Mouse (Mus musculus) midbrain, embryonic 14.5 days (tissue): ENCODE results near the gene Syncrip. TPM values are rescaled to one million over a fixed set of nuclear protein-coding genes. Genes with fewer than 3 reads are reported as not detected.

ENCODE experiments used
- ATAC-seq: fragments of 200-750 bp; cut with Nextera tagmentation; 2 replicates; pipeline ENCODE4 v1.8.0; 2017; ENCODE audit warnings: moderate number of reproducible peaks, moderate library complexity; ENCODE audit not compliant: low FRiP score, low TSS enrichment
- DNase-seq: peaks from one replicate; pipeline ENCODE4 v3.0.0-alpha.2; 2015
- H3K27ac ChIP-seq: fragments of 300-500 bp; sonication (generic); replicated peaks from 2 replicates; pipeline ENCODE4 v1.5.1; 2014; ENCODE audit warnings: mild to moderate bottlenecking, low read depth, low read length, moderate library complexity
- H3K27me3 ChIP-seq: fragments of 300-500 bp; sonication (generic); 2 replicates; pipeline ENCODE4 v1.6.1; 2014; ENCODE audit warnings: low read length, control low read depth, mixed read lengths; ENCODE audit not compliant: control insufficient read depth, insufficient read depth
- H3K36me3 ChIP-seq: fragments of 300-500 bp; sonication (generic); 2 replicates; pipeline ENCODE4 v1.6.1; 2014; ENCODE audit warnings: low read length, control low read depth; ENCODE audit not compliant: control insufficient read depth, insufficient read depth
- H3K4me1 ChIP-seq: fragments of 300-500 bp; sonication (generic); 2 replicates; pipeline ENCODE4 v1.6.1; 2014; ENCODE audit warnings: mild to moderate bottlenecking, antibody characterized with exemption, low read length, control low read depth; ENCODE audit not compliant: control insufficient read depth, insufficient read depth
- H3K4me2 ChIP-seq: fragments of 300-500 bp; sonication (generic); 2 replicates; pipeline ENCODE4 v1.6.1; 2014; ENCODE audit warnings: mild to moderate bottlenecking, low read length, moderate library complexity
- H3K4me3 ChIP-seq: fragments of 300-500 bp; sonication (generic); replicated peaks from 2 replicates; pipeline ENCODE4 v1.5.1; 2014; ENCODE audit warnings: low read depth, low read length
- H3K9ac ChIP-seq: fragments of 300-500 bp; sonication (generic); replicated peaks from 2 replicates; pipeline ENCODE4 v1.6.1; 2014; ENCODE audit warnings: mild to moderate bottlenecking, low read length, moderate library complexity
- H3K9me3 ChIP-seq: fragments of 300-500 bp; sonication (generic); 2 replicates; pipeline ENCODE4 v1.6.1; 2016; ENCODE audit warnings: low read length, control low read depth, mixed read lengths; ENCODE audit not compliant: control insufficient read depth
- WGBS: fragments of 180-500 bp; shearing (Covaris S2); extraction: QIAGEN DNeasy Blood & Tissue Kit; methylation state at CpG from one replicate; pipeline ENCODE4 v1.1.7; 2014; 5-methylcytosine and 5-hydroxymethylcytosine counted together
- polyA plus RNA-seq: library from polyadenylated mRNA; unstranded; fragments of >200 nt; fragmentation: Nextera tagmentation; extraction: Ambion mirVana; gene quantifications from 2 replicates; pipeline ENCODE4 v1.2.1, GENCODE M21; 2014

Gene Syncrip
- polyA plus RNA-seq, 1 experiment from 2014 or later, result 117 TPM

DNA sequence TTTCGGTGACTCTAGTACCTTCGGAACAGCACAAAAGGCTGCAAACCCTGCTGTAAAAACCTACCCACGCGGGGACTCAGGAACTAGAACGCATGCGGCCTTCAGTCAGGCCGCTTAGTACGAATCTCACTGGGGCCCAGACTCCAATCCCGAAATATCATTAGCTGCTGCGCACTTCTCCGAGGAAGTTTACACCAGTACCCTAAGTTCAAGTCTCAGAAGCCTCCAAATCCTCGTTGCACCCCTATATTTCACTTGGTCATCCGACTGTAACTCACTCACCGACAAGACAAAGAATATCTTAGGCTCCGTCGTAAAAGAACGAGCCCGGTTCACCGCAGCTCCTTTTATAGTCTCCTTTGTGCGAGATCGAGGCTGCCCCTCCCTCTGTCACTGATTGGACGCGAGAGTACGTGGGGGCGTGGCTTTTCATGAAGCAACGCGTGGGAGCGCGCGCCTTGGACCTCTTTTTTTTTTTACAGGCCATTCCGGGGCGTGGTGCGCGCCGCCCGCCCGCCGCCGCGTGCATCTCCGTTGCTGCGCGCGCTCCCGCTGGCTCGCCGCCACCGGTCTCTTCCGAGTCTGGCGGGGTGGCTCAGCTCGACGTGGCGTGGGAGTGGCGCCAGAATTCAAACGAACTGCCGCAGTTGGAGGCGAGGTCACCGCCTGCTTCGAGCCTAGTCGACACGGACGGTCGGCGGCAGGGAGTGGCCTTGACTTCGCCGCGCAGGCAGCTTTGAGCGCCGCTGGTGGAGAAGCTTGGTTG is 40.4 kb upstream of the Syncrip start:
- WGBS, result under 1% methylated on average over 69 of the region's 69 CpGs
- Histone ChIP-seq H3K9ac (peak overlapping the region; percentile 83), H3K4me3 (peak overlapping the region; percentile 58), H3K36me3 (peaks cover 14% of the 10 kb centered on the region), H3K9me3 (no peaks in the 10 kb centered on the region), H3K27ac (peak overlapping the region; percentile 89), H3K4me1 (peaks cover 23% of the 10 kb centered on the region), H3K27me3 (no peaks in the 10 kb centered on the region), H3K4me2 (peak overlapping the region; percentile 87)
- ATAC-seq (peak; percentile 93), DNase-seq (peak; percentile 100)

DNA sequence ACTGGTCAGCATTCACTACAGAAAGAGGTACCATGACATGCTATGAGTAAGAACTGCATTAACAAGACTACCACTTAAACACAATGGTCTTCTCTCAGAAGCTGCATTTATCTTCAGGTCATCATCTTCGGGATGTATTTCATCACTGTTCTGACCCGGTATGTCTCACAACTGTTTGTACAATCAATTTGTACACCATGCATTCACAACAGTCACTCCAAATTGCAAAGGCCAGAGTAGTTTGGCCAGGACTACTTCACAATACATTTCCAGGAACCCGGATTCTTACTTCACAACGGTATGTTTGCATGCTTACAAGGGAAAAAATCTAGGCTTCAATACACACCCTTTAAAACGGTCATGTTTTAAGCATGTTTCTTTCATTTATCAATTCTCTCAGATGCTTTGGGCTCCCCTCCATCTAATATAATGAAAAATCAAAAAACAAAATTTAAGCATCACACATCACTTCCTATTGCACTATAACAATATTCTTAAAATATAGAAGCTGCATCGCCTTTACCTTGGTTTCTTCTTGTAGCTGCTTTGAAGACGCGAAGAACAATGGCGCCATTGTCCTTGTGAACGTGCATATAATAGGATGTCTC is 39.7 kb upstream of the Syncrip start:
- Histone ChIP-seq H3K9ac (peak overlapping the region; percentile 83), H3K27ac (peak overlapping the region; percentile 89), H3K4me3 (peak overlapping the region; percentile 58), H3K36me3 (peaks cover 14% of the 10 kb centered on the region), H3K27me3 (no peaks in the 10 kb centered on the region), H3K4me2 (peak overlapping the region; percentile 87), H3K4me1 (peaks cover 23% of the 10 kb centered on the region), H3K9me3 (no peaks in the 10 kb centered on the region)
- ATAC-seq, result no peak
- 0% methylated on average over 10 of the region's 10 CpGs for WGBS
- DNase-seq, result peak; percentile 47

DNA sequence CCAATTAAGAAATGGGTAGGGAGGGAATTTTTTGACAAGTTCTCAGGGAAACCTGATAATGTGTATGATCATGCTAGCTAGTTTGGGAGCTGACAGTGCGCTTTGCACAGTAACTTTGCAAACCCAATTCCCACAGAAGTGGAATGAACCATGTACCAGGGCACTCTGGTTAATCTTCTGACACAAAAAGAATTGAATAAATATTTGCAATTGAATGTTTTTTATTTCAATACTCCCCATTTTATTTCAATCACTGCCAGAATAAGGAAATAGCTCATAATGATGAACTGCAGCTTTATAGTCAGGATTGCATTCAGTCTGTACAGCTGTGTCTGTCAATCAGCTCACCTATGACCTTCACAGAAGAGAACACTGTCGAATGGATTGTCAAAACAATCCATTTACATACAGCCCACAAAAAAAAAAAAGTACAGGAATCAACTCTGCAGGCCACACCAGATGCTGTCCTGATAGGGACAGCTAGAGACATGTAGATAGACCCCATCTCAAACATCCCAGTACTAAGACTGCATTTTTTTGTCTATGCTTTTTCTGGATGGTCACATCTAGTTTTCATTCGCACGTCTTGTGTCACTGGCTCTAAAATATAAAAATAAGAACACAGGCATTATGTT is 38.6 kb upstream of the Syncrip start:
- Histone ChIP-seq H3K4me1 (peaks cover 23% of the 10 kb centered on the region), H3K36me3 (peaks cover 14% of the 10 kb centered on the region), H3K4me2 (peak overlapping the region; percentile 87), H3K27me3 (no peaks in the 10 kb centered on the region), H3K9me3 (no peaks in the 10 kb centered on the region), H3K4me3 (peak overlapping the region; percentile 58), H3K27ac (no peak overlapping the region), H3K9ac (peak overlapping the region; percentile 83)
- ATAC-seq (no peak), DNase-seq (peak; percentile 2)
- 22% methylated on average over 4 of the region's 4 CpGs for WGBS

DNA sequence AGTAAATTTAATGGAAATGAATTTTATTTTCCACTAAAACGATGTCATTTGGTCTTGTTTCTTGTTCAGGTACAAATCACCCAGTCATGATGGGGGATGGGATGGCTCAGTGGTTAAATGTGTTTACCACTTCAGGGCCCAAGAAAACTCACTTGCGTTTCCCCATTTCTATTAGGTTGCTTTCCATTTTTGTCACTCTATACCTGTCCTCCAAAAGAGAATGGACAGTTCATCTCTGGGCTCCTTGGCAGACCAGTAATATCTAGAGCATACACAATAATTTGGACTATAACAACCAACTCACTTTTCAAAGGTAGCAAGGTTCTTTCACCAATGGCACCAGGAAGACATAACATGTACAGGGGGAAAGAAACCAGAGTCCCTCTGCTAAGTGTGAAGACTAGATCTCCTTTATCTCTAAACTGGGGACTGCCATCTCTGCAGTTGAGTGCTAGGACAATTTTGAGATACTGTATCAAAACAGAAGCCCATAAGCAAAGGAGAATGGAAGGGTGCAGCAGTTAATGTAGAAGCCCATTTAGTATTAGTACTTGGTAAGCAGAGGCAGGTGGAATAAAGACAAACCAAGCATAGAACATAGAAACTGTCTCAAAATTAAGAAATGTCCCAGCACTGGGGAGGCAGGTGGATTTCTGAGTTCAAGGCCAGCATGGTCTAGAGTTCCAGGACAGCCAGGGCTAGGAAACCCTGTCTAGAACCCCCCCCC is 37.9 kb upstream of the Syncrip start:
- Histone ChIP-seq H3K27ac (no peak overlapping the region), H3K4me3 (peak overlapping the region; percentile 58), H3K27me3 (no peaks in the 10 kb centered on the region), H3K9me3 (no peaks in the 10 kb centered on the region), H3K36me3 (peaks cover 14% of the 10 kb centered on the region), H3K4me2 (peak overlapping the region; percentile 87), H3K9ac (peak overlapping the region; percentile 83; the same call in 1 of the 2 replicates), H3K4me1 (peaks cover 23% of the 10 kb centered on the region)
- DNase-seq (peak; percentile 6), ATAC-seq (no peak)
- WGBS, result 27% methylated on average over 2 of the region's 2 CpGs

DNA sequence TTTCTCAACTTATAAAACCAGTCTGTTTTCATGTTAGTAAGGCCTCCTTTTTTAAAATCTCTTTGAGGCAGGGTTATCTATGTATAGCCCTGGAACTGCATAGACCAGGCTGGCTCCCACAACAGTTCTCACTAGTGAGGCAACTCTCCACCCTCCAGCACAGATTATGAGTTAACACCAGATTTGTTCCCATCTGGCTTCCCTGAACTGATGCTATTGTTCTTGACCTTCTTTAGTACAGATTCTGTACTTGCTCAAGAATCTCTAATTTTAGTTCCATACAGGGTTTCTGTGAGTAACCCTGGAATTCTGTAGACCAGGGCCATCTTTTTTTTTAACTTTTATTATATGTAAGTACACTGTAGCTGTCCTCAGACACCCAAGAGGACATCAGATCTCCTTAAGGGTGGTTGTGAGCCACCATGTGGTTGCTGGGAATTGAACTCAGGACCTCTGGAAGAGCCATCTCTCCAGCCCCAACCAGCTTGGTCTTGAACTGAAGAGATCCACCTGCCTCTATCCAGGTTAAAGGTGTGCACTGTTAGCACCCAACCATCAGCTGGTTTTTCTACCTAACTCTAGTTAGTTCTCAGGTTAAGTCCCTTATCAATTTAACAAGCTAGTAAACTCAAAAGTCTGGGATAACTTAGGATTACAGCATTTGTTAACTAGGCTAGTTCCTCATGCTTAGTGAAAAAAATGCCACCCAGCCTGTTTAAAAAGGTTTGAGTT is 37.2 kb upstream of the Syncrip start:
- peaks cover 23% of the 10 kb centered on the region for H3K4me1 ChIP-seq
- no peaks in the 10 kb centered on the region for H3K9me3 ChIP-seq
- H3K9ac ChIP-seq, result no peak overlapping the region
- peak overlapping the region; percentile 87 for H3K4me2 ChIP-seq
- H3K27me3 ChIP-seq, result no peaks in the 10 kb centered on the region
- ATAC-seq (no peak), DNase-seq (peak; percentile 8)
- H3K27ac ChIP-seq, result no peak overlapping the region
- peaks cover 14% of the 10 kb centered on the region for H3K36me3 ChIP-seq
- H3K4me3 ChIP-seq, result peak overlapping the region; percentile 58; the same call in 1 of the 2 replicates

DNA sequence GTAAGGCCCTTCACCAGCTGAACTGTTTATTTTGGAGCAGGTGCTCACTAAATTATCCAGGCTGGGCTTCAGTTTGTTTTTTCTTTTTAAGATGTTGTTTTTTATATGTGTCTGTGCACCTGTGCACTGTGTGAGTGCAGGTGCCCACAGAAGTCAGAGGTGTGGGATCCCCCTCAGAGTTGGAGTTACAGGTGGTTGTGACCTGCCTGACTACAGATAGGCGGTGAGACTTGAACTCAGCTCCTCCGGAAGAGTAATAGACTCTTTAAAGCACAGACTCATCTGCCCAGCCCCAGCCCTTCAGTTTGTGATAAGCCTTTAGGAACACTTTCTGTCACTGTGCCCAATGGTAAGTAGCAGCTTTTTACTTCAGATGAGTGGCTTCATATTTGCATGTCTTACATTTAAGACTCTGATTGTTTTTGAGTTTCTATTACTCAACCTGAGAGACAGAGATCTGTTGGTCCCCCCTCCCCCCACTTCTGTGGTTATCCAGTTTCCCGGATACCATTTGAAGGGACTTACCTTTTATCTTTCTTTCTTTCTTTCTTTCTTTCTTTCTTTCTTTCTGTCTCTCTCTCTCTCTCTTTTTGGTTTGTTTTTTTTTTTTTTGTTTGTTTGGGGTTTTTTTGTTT is 34.1 kb upstream of the Syncrip start:
- no peaks in the 10 kb centered on the region for H3K27me3 ChIP-seq
- no peak for ATAC-seq
- peaks cover 14% of the 10 kb centered on the region for H3K36me3 ChIP-seq
- no peaks in the 10 kb centered on the region for H3K9me3 ChIP-seq
- no peak overlapping the region for H3K4me2 ChIP-seq
- WGBS, result 94% methylated on average over 3 of the region's 3 CpGs
- no peak overlapping the region for H3K27ac ChIP-seq
- H3K9ac ChIP-seq, result no peak overlapping the region
- DNase-seq, result no peak
- no peak overlapping the region for H3K4me3 ChIP-seq
- peaks cover 23% of the 10 kb centered on the region for H3K4me1 ChIP-seq

DNA sequence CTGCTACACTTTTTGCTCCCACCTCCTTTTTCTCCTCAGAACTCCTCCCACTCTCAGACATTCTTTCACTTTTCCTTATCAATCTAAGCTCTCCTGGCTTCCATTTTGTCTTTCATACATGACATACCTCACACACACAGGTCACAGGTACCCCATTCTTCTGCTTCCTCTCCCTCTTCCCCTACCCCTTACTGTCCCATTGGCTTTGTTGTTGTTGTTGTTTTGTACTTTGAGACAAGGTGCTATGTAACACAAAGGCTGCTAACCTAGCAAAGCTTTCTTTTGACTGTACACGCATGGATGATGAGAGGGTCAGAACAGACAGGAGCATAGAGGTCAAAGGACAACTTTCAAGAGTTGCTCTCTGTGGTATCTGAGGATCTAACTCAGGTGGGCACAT is 33.2 kb upstream of the Syncrip start:
- Histone ChIP-seq H3K27me3 (no peaks in the 10 kb centered on the region), H3K4me3 (no peak overlapping the region), H3K9me3 (no peaks in the 10 kb centered on the region), H3K36me3 (peaks cover 8% of the 10 kb centered on the region), H3K27ac (no peak overlapping the region), H3K9ac (no peak overlapping the region), H3K4me2 (no peak overlapping the region), H3K4me1 (peaks cover 16% of the 10 kb centered on the region)
- 85% methylated on average over 1 of the region's 1 CpGs for WGBS
- ATAC-seq, result no peak
- DNase-seq, result no peak

DNA sequence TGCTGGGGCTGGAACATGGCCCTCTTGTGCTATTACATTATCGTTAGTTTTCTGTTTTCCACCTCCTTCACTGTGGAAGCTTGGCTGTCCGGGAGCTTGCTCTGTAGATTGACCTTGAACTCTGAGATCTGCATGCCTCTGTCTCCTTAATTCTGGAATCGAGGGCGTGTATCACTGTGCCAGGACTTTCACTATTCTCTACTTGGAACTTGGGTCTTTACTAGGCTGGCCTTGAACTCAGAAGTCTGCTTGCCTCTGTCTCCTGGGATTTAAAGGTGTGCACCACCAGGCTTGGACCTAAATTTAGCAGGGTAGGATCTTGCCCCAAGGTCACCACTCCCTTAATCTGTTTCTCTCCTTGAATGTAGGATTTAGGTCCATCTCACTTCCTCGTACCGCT is 19.5 kb upstream of the Syncrip start:
- Histone ChIP-seq H3K4me1 (no peaks in the 10 kb centered on the region), H3K9ac (no peak overlapping the region), H3K27ac (no peak overlapping the region), H3K27me3 (no peaks in the 10 kb centered on the region), H3K4me3 (no peak overlapping the region), H3K4me2 (no peak overlapping the region), H3K9me3 (no peaks in the 10 kb centered on the region), H3K36me3 (no peaks in the 10 kb centered on the region)
- DNase-seq, result no peak
- 91% methylated on average over 6 of the region's 6 CpGs for WGBS
- no peak for ATAC-seq
